Mouse (Mus musculus) embryonic facial prominence, embryonic 10.5 days (tissue): Measurements from ENCODE around the gene Npdc1. TPM values are rescaled to one million over a fixed set of nuclear protein-coding genes. Genes with fewer than 3 reads are reported as not detected.
"Not testable (repeated sequence)": the region's sequence is repeated elsewhere in the genome, so short reads cannot be mapped to it uniquely, and the experiment has no call there.

ENCODE experiments used
- DNase-seq: peaks from one replicate; pipeline ENCODE4 v3.0.0-alpha.2; 2017; ENCODE audit warnings: low spot score
- H3K27ac ChIP-seq: fragments of 300-500 bp; sonication (generic); replicated peaks from 2 replicates; pipeline ENCODE4 v1.5.1; 2016; ENCODE audit warnings: mild to moderate bottlenecking
- H3K27me3 ChIP-seq: fragments of 300-500 bp; sonication (generic); replicated peaks from 2 replicates; pipeline ENCODE4 v1.6.1; 2016; ENCODE audit warnings: low read depth, mild to moderate bottlenecking; ENCODE audit not compliant: poor library complexity, severe bottlenecking
- H3K36me3 ChIP-seq: fragments of 300-500 bp; sonication (generic); replicated peaks from 2 replicates; pipeline ENCODE4 v1.6.1; 2016; ENCODE audit warnings: mild to moderate bottlenecking, moderate library complexity
- H3K4me1 ChIP-seq: fragments of 300-500 bp; sonication (generic); 2 replicates; pipeline ENCODE4 v1.6.1; 2016
- H3K4me3 ChIP-seq: fragments of 300-500 bp; sonication (generic); 2 replicates; pipeline ENCODE4 v1.5.1; 2016; ENCODE audit warnings: mild to moderate bottlenecking, moderate library complexity
- H3K9me3 ChIP-seq: fragments of 300-500 bp; sonication (generic); 2 replicates; pipeline ENCODE4 v1.6.1; 2016; ENCODE audit warnings: mild to moderate bottlenecking
- WGBS: fragments of 180-500 bp; shearing (Covaris S2); methylation state at CpG from one replicate; pipeline ENCODE4 v1.1.7; 2016; 5-methylcytosine and 5-hydroxymethylcytosine counted together
- polyA plus RNA-seq: library from polyadenylated mRNA; unstranded; fragments of >200 nt; fragmentation: Nextera tagmentation; extraction: Ambion mirVana; gene quantifications from 2 replicates; pipeline ENCODE4 v1.2.1, GENCODE M21; 2016

Npdc1 gene
- polyA plus RNA-seq, 1 experiment from 2014 or later = 38.3 TPM

DNA sequence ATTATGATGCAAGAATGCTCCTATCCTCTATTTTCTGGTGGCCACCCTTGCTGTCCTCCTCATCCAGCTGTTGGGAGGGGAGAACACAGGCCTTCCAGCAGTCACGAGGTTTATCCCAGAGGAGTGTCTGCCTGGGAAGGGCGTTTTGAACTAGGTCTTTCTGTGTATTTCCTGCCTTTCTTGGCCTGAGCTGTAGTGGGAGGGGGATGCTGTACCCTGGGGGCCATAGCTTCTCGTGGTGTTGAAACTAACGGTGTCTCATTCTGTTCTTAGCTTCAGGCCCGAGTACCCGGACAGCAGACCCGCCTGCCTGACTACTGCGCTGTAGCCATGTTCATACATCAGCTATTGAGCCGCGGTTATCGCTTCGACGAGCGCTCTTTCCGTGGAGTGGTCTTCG is 1.1 kb downstream of the Npdc1 start:
- Histone ChIP-seq H3K9me3 (no peaks in the 10 kb centered on the region), H3K4me3 (peak overlapping the region; percentile 28; the same call in 1 of the 2 replicates), H3K27ac (no peak overlapping the region), H3K36me3 (no peaks in the 10 kb centered on the region), H3K4me1 (peaks cover 40% of the 10 kb centered on the region), H3K27me3 (peaks cover 99% of the 10 kb centered on the region)
- no peak for DNase-seq
- 24% methylated on average over 16 of the region's 16 CpGs for WGBS

DNA sequence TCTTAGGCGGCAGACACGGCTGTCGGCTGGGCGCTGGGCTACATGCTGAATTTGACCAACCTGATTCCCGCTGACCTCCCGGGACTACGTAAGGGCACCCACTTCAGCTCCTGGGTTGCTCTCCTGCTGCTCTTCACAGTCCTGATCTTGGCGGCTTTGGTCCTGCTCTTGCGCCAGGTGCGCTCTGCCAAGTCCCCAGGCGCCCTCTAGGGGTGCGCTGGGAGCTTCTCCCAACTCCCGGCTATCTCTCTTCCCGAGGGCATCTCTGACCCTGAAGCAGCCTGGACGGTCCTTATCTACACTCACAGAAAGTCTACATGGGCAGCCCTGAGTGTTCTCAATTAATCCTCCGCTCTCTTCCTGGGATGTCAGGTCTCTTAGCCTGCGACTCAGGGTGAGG is 1.6 kb downstream of the Npdc1 start:
- H3K4me1 ChIP-seq = peaks cover 35% of the 10 kb centered on the region
- H3K36me3 ChIP-seq = no peaks in the 10 kb centered on the region
- no peaks in the 10 kb centered on the region for H3K9me3 ChIP-seq
- no peak overlapping the region for H3K27ac ChIP-seq
- H3K27me3 ChIP-seq = peaks cover 97% of the 10 kb centered on the region
- WGBS = 4% methylated on average over 17 of the region's 17 CpGs
- peak overlapping the region; percentile 28; the same call in 1 of the 2 replicates for H3K4me3 ChIP-seq
- DNase-seq = peak; percentile 41

DNA sequence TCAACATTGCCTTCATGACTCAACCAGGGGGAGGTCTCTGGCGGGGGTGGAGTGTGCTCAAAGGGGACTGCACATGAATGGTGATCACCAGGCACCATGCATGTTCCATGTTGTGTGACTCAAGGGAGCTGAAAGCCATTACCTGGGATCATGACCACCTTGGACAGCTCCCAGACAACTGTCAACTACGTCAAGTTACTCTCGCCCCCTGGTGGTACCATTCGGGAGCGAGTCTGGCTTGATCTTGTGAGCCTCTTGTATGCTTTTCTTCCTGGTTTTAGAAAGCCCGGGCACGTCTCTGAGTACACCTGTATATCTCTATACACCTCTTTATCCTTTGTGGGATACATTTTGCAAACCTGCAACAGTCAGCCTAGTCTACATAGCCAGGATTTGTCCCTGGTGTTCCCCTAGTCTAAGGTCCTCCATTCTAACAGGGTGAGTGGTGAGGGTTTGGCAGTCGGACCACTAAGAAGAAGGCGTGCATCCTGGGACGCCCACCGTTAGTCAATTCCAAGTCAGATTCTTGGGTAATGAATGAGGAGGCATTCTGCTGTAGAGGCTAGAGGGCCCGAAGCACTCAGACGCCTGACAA is 3.3 kb downstream of the Npdc1 start:
- H3K27ac ChIP-seq = peak overlapping the region; percentile 72; the same call in 1 of the 2 replicates
- WGBS = 1% methylated on average over 13 of the region's 13 CpGs
- H3K4me1 ChIP-seq = peaks cover 23% of the 10 kb centered on the region
- H3K27me3 ChIP-seq = peaks cover 85% of the 10 kb centered on the region
- no peaks in the 10 kb centered on the region; the same call in 1 of the 2 replicates for H3K36me3 ChIP-seq
- DNase-seq = peak; percentile 88
- H3K9me3 ChIP-seq = no peaks in the 10 kb centered on the region
- H3K4me3 ChIP-seq = peak overlapping the region; percentile 68

DNA sequence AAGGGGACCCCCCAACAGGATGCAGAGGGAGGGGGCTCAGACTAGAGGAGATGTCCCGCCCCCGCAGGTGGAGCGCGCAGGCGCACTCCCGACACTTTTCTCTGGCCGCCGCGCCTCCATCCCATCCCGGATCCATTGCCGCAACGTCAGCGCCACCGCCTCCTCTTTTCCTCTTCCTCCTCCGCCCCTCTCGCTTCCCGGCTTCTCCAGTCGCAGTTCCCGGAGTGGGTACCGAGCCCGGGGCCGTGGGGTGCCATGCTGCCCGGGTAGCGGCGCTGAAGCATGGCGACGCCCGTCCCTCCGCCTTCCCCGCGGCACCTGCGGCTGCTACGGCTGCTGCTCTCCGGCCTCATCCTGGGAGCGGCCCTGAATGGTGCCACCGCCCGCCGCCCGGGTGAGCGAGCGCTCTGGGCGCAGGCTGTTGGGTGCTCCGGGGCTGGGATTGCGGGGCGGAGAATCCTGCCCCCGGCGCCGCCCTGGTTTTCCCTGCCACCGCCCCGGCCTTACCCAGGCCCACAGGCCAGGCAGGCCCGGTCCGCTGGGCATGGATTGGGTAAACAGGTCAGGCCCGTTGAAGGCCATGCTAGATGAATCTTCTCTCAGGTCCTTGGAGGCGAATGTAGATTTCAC is 3.9 kb downstream of the Npdc1 start:
- Histone ChIP-seq H3K27me3 (peaks cover 79% of the 10 kb centered on the region), H3K36me3 (peaks cover 3% of the 10 kb centered on the region; the same call in 1 of the 2 replicates), H3K4me3 (peak overlapping the region; percentile 68), H3K27ac (peak overlapping the region; percentile 72), H3K4me1 (peaks cover 23% of the 10 kb centered on the region), H3K9me3 (no peaks in the 10 kb centered on the region)
- WGBS = 1% methylated on average over 54 of the region's 54 CpGs
- DNase-seq = peak; percentile 62

DNA sequence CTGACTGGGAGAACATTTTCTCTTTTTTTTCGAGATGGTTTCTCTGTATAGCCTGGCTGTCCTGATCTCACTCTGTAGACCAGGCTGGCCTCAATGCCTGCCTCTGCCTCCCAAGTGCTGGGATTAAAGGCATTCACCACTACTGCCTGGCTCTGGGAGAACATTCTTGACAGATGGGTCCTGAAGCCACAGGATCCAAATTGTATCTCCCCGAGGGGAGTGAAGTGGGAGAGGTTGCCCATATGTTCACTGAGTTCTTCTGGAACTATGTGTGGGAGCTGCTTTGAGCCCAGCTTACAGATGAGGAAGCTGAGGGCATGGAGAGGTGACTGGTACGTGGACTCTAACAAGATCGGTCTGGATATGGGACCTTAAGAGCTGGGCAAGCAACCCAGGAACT is 4.8 kb downstream of the Npdc1 start:
- peaks cover 23% of the 10 kb centered on the region for H3K4me1 ChIP-seq
- peaks cover 72% of the 10 kb centered on the region for H3K27me3 ChIP-seq
- H3K27ac ChIP-seq = no peak overlapping the region
- DNase-seq = no peak
- H3K36me3 ChIP-seq = peaks cover 8% of the 10 kb centered on the region; the same call in 1 of the 2 replicates
- 83% methylated on average over 4 of the region's 4 CpGs for WGBS
- H3K4me3 ChIP-seq = peak overlapping the region; percentile 68
- H3K9me3 ChIP-seq = no peaks in the 10 kb centered on the region

DNA sequence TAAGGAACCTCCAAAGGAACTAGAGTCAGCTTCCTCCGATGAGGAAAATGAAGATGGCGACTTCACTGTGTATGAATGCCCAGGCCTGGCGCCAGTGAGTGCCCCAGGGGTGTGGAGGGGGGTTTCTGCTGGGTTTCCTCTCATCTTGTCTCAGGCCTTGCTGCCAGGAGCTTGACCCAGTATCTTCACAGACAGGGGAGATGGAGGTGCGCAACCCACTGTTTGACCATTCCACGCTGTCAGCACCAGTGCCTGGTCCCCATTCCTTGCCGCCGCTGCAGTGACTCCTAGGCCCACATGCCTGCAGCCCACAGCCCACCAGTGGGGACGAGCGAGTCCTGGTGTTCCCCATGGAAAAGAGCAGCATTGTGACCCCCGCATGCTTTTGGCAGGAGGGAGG is 9.8 kb downstream of the Npdc1 start:
- peaks cover 10% of the 10 kb centered on the region; the same call in 1 of the 2 replicates for H3K36me3 ChIP-seq
- 89% methylated on average over 10 of the region's 10 CpGs for WGBS
- no peaks in the 10 kb centered on the region for H3K9me3 ChIP-seq
- H3K27ac ChIP-seq = no peak overlapping the region
- peaks cover 23% of the 10 kb centered on the region for H3K27me3 ChIP-seq
- H3K4me1 ChIP-seq = 0 out of 2 replicates have a peak, but pooled peaks cover under 1% of the 10 kb centered on the region
- no peak overlapping the region for H3K4me3 ChIP-seq
- no peak for DNase-seq

DNA sequence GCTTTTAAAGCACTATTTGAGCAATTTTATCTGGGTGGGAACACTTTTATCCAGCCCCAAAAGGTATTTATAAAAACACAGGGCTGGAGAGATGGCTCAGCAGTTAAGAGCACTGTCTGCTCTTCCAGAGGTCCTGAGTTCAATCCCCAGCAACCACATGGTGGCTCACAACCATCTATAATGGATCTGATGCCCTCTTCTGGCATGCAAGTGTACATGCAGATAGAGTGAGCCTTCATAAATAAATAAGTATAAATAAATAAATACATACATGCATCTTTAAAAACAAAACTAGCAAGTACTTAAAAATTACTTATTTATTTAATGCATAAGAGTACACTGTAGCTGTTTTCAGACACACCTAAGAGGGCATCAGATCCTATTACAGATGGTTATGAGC is 14.3 kb downstream of the Npdc1 start:
- not testable (repeated sequence) for H3K27me3 ChIP-seq, H3K4me3 ChIP-seq, H3K27ac ChIP-seq, H3K9me3 ChIP-seq, DNase-seq, H3K36me3 ChIP-seq, H3K4me1 ChIP-seq

DNA sequence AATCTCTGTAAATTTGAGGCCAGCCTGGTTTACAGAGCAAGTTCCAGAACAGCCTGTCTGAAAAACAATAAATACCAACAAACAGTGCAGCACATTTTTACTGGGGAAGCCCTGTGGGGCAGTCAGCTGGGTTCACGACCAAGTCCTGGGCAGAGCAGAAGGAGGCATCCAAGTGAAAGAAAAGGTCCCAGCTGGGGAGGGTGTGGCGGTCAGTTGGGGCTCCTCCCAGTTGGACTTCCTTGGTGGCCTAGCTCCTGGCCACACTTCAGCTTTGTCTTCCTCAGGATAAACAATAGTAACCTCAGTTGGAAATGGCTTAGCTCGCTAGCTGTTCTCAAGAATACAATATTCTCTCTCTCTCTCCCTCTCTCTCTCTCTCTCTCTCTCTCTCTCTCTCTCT is 18.3 kb downstream of the Npdc1 start:
- Histone ChIP-seq H3K36me3 (no peaks in the 10 kb centered on the region), H3K4me3 (no peak overlapping the region), H3K4me1 (peaks cover under 1% of the 10 kb centered on the region; the same call in 1 of the 2 replicates), H3K9me3 (no peaks in the 10 kb centered on the region), H3K27me3 (peaks cover 6% of the 10 kb centered on the region), H3K27ac (no peak overlapping the region)
- DNase-seq = no peak
- WGBS = 20% methylated on average over 3 of the region's 3 CpGs

DNA sequence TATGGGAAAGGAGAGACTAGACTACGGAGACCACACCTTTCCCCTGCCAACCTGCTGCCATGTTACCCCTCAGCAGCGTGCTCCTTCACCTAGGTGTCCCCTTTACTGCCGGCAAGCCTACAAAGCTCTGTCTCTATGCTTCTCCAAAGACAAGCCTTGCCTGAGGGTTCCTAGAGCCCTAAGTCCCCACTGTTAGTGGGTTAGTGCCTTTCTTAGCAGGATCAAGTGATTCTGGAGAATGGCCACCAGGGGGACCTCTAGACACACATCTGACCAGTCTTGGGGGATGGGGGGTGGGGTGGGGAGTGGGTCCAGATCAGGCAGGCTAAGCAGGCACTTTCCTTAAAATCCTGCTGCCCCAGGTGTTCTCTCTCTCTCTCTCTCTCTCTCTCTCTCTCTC is 22.7 kb downstream of the Npdc1 start:
- Histone ChIP-seq H3K9me3 (no peaks in the 10 kb centered on the region), H3K4me1 (peaks cover 4% of the 10 kb centered on the region; the same call in 1 of the 2 replicates), H3K27me3 (peaks cover 50% of the 10 kb centered on the region), H3K4me3 (no peak overlapping the region), H3K27ac (no peak overlapping the region), H3K36me3 (no peaks in the 10 kb centered on the region)
- peak; percentile 78 for DNase-seq
- WGBS = 19% methylated on average over 3 of the region's 3 CpGs

DNA sequence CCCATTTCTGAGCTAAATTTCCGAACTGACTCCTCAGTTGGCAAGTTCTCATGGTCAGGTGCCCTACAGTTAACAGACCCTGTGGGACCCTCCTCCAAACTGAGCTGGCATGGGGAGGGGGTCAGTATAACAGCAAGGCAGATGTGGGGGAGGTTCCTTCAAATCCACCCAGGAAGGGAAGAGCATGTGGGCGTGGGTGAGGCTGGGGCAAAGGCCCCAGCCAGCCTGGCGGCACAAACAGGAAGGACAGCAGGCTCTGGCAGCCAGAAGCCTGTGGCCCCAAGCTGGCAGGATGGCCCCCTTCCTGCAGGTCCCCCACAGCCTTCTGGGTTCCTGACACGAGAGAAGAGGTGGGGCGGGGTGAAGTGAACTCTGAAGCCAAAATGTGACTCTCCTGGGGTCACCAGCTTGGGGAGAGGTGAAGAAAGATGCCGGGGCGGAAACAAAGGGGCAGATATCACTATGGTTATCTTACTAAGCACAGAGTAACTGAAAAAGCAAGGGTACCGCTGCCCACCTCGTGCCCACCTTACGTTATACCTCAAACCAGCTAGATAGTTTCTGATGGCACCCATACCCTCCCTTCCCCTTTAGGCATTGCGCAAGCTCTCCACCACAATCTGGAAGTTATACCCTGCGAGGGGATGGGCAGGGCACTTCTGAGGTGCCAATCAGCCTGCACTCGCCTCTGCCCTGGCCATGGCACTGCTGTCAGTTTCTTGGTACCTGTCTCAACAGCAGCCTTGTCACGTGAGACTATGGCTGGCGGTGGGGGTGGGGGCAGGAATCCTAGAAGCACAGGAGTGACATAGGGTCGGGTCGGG is 23.6 kb downstream of the Npdc1 start, which contains the start of gene Fut7:
Gene Fut7, plus strand, starts transcription at position 681 of the 824 bp plus-strand sequence.
- Histone ChIP-seq H3K9me3 (no peaks in the 10 kb centered on the region), H3K27me3 (peaks cover 50% of the 10 kb centered on the region), H3K4me3 (no peak within 1 kb of the TSS), H3K27ac (no peak within 1 kb of the TSS), H3K36me3 (no peaks in the 10 kb centered on the region), H3K4me1 (peaks cover 4% of the 10 kb centered on the region; the same call in 1 of the 2 replicates)
- 63% methylated on average over 17 of the region's 17 CpGs for WGBS
- no peak for DNase-seq

DNA sequence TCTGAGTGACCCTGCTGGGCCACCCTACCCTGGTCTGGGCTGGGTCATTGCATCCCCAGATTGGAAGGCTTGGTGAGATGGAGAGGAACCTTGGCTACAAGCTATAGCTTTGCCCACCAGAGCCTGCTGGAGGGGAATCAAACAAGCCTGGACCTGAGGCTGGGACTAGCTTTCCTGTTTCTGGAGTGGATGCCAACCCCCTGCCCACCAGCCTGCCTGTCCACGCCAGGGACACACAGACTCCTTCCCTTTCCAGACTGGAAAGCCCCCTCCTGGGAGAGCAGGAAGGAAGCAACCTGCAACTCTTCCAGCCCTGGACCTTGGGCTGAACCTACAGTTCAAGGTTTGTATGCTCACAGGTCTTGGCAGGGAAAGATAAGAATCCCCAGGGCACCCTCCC is 24.5 kb downstream of the Npdc1 start:
- WGBS = 79% methylated on average over 1 of the region's 1 CpGs
- Histone ChIP-seq H3K27me3 (peaks cover 46% of the 10 kb centered on the region), H3K27ac (no peak overlapping the region)

DNA sequence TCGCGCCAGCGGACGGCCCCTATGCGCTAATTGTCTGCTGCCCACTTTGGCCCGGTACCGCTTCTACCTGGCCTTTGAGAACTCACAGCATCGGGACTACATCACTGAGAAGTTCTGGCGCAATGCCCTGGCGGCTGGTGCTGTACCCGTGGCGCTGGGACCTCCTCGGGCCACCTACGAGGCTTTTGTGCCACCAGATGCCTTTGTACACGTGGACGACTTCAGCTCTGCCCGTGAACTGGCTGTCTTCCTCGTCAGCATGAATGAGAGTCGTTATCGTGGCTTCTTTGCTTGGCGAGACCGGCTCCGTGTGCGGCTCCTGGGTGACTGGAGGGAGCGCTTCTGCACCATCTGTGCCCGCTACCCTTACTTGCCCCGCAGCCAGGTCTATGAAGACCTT is 26.3 kb downstream of the Npdc1 start:
- H3K27me3 ChIP-seq = peaks cover 64% of the 10 kb centered on the region

More for the DNA sequence above, 24.5 kb downstream of the Npdc1 start:
- no peaks in the 10 kb centered on the region for H3K9me3 ChIP-seq
- H3K36me3 ChIP-seq = no peaks in the 10 kb centered on the region
- H3K4me3 ChIP-seq = no peak overlapping the region
- DNase-seq = no peak
- peaks cover 7% of the 10 kb centered on the region for H3K4me1 ChIP-seq

More for the DNA sequence above, 26.3 kb downstream of the Npdc1 start:
- Histone ChIP-seq H3K4me3 (no peak overlapping the region), H3K4me1 (peaks cover 20% of the 10 kb centered on the region), H3K27ac (no peak overlapping the region), H3K36me3 (no peaks in the 10 kb centered on the region), H3K9me3 (no peaks in the 10 kb centered on the region)
- WGBS = 54% methylated on average over 27 of the region's 27 CpGs
- no peak for DNase-seq
